Mouse (Mus musculus) right cerebral cortex, postnatal 14 days (tissue): Measurements from ENCODE around the gene Pex10.

Experiments used
- DNase-seq: peaks from one replicate; pipeline ENCODE4 v3.0.0; 2022

Pex10 gene

DNA sequence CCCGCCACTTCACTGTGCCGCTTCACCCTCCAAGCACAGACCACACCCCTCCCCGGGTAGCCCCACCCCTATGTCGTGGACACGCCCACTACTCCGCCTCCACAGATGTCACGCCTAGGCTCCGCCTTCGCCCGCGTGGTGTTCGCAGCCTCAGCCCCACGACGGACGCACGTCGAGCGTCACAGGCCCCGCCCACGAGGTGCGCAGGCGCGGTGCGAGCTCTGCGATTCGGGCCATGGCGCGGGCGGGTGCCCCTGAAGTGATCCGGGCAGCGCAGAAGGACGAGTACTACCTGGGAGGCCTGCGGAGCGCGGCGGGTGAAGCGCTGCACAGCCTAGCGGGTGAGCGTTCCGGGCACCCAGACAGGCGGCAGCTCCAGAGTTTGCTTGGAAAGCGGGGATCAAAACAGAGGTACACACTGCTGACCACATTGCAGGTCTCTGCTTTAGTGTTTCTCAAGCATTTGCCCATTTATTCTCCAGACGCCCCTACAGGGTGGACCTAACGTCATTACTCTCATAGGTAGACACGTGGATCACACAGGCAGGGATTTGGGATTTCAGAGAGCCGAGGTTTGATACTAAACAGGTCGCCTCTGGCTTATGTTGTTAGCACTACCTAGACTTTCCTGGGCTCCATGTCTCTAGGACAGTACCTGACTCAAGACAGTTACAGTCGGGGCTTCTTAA, at the start of gene Pex10:
Gene Pex10, plus strand, starts transcription at position 183 of the 689 bp plus-strand sequence.
- peak; percentile 97 for DNase-seq

DNA sequence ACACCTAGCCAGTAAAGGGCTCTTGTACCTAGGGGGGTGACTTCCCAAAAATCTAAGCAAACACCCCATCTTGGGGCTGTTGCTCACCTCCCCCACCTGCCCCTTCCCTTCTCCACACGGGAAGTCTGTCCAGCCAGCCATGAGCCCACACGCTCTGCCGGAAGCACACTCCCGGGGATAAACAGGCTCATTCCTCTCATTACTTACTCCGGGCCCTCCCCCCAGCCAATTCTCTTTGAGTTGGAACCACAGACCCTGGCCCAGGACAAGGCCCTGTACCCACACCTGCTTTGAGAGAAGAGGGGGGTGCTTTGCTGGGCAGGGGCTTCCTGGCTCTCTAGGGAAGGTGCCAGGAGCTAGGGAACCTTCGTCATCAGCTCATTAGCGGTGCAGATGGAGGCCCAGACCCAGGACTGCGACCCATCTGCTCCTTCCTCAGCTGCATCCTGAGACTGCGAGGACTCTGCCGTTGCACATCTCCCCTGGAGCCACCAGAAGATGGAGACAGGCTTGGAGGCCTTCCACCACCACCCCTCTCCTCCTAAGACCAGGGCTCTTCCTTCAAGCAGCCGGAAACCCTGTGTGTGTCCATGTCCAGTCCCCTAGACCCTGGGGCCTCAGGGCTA, 49.5 kb upstream of the Pex10 start:
- DNase-seq = no peak

GRCm38 (mm10) chr4:155018066-155018465, 48.8 kb upstream of the Pex10 start:
- DNase-seq = no peak

DNA sequence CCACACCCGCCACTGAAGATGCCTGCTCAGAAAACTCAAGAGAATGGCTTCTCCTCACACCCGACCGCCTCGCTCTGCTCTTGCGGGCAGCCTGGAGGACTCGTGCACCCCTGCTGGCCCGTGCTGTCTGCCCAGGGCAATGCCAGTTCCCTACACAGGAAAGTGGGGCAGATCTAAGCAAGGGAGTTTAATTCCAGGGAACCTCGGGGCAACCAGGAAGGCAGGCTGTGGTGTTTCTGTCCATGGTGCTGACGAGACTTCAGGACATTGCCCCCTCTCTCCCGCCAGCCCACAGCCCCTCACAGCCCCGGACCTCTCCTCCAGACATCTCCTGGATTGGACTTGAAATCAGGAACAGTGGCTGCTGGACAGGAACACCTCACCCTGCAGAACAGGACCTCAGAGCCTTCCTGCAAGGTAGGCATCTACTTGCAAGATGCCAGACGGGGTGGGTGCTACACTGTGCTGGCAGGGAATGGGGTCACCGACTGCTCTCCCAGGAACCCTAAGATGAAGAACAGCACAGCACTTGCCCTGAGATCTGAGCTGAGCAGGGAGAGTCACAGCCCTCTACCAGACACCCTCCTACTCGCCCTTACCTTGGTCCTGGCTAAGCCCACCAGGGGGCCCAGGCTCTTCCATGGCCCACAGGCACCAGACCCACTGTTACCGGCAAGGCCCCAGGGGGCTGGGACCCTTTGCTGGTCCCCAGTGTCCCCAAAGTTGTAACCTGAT, 48.0 kb upstream of the Pex10 start:
- DNase-seq = no peak

DNA sequence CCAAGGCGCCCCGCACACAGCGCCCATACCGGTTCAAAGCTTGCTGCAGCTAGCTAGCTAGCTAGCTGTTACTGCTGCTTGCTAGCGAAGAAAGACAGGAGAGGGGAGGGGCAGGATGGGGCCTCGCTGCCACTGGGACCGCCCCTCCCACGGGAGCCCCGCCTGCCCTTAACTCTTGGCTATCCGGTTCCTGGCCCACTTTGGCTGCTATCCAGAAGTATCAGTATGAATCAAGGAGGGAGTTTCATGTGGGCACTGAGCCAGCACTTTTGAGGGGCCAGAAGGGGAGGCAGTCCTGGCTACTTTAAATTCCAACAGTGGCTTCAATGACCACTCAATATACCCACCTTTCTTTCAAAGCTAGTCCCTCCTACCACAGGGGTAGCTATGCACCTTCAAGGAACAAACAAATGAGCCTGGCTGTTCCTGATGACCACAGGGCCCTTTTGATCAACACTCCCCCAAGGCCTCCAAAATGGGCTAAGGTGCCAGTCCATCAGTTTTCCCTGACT, 47.4 kb upstream of the Pex10 start:
- peak; percentile 54 for DNase-seq

DNA sequence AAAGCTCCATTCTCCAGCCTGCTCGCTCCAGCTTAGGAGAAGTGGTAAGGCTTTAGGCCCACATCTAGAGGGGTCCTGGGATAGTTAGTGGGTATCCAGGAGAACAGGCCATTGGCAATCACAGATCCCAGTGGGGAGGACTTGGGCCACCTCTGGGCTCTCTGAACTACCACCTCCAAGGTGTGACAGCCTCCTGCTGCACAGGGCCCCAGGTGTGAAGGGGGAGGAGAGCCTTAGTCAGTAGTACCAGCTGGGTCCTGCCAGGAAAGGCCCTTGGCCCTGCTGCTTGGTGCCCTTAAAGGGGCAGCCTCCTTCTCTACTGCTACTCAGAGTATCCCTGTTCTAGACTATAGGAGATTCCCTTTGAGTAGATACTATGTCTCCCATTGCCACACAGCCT, 46.7 kb upstream of the Pex10 start:
- DNase-seq = no peak

GRCm38 (mm10) chr4:155020813-155021212, 46.0 kb upstream of the Pex10 start:
- no peak for DNase-seq

GRCm38 (mm10) chr4:155022228-155022855, 44.5 kb upstream of the Pex10 start:
- no peak for DNase-seq

GRCm38 (mm10) chr4:155024170-155025010, 42.4 kb upstream of the Pex10 start:
- DNase-seq = no peak

DNA sequence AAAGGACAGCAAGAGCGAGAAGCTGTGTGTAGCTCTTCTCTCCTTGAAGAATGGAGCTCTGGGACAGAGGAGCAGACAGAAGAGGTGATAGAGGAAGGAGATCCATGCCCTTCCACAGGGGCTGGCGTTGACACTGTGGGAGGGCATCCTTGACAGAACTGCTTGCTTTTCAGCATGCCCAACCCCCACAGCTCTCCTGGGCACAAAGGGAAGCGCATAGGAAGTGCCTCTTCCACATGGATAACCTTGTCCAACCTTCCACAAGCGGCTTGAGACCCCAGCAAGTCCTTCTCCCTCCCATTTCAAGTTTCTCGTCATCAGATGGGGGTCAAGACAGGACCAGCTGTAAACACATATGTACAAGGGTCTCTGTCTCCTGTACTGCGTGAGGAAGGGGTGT, 33.7 kb upstream of the Pex10 start:
- no peak for DNase-seq

DNA sequence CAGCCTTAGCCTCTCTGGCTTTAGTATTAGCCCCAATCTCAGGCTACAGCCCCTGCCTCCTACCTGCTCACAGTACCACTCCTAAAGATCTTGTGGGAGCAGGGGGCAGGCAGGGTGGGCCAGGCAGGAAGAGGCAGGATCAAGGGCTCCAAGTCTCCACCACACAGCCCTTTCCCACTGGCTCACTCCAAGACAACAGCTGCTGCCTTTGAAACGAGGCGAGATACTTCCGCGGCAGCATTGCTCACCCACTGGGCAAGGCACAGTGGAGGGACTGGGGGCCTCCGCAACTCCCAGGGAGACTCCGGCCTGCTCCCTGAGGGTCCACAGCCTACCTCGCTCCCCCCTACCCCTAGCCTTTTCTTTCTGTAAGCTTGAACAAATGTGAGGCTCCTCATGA, 32.6 kb upstream of the Pex10 start:
- no peak for DNase-seq

DNA sequence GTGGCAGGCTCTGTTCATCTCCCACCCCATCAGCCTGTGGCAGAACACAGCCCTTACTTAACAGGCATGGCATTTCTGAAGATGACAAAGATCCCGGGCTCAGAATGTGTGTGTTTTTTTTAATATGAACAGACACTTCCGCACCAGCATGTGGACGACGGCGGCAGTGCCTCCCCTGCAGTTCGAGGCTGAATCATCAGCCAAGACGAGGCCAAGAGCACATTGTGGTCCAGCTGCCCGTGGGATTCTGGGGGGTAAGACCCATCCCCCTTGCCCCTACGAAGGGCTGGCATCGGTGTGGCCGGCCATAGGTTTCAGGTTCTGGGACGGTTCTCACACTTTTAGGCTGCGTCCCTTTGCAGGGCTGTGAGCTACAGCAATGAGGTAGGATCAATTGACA, 32.0 kb upstream of the Pex10 start:
- no peak for DNase-seq

DNA sequence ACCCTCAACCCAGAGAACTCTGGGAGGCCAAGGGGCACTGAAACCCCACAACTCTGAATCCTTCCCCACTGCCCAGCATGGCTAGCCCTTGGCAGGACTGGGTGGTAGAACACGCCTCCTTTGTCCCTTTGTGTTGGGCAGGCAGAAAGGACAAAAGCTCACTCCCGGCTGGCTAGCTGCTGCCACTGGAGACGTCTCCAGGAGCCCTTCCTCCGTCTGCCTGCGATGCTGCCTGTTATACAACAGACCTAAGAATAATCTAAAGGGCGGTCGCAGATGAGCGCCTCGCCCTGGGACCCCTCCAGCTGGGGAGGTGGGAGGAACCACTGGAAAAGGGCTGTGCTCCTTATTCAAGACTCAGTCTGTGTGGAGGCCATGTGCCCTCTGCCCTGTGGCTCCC, 26.6 kb upstream of the Pex10 start:
- peak; percentile 39 for DNase-seq

DNA sequence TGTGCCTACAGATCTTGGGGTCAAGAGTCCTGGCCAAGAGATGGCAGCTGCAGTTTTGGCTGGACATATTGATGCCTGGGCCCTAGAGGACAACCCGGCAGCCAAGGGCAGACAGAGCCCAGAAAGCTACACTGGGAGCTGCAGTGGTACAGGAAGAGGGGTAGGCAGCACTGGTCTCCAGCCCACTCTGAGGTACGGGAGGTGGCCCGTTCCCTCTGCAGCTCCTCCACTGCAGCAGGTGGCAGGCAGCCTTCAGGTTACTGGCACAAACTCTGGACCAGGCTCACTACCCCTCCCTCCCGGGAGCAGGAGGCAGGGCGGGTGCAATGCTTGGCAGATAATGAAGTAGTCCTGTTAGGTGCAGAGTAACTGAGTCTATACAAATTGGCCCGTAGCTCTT, 26.1 kb upstream of the Pex10 start:
- DNase-seq = no peak

DNA sequence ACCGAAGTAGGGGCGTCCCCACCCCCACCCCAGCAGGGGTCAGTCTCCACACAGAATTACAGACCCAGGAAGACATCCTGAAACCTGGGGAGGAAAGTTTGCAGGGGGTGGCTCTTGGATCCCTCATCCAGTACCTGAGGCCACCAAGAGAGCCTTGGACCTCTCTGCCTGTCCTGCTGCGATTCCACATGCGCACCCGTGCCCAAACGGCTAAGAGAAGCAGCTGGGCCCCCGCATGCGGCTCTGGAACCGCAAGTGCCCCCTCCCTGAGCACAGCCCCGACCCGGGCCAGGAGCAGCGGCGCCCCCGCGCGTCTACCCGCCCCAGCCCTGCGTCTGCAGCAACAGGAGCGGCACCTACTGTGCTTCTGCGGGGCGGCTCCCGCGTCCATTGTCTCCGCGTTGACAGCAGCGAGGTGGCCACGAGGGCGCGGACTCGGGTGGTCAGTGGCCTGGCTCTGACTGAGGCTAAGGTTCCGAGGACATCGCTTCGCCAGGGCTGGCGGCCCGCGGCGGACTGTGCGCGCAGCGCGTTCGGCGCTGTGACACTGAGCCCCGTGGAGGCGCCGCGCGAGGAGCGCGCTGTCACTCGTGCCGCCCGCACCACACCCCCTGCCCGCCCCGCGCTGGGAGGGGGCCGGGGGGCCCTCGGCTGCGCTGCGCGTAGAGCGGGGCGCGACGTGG, 24.1 kb upstream of the Pex10 start:
- DNase-seq = peak; percentile 42

DNA sequence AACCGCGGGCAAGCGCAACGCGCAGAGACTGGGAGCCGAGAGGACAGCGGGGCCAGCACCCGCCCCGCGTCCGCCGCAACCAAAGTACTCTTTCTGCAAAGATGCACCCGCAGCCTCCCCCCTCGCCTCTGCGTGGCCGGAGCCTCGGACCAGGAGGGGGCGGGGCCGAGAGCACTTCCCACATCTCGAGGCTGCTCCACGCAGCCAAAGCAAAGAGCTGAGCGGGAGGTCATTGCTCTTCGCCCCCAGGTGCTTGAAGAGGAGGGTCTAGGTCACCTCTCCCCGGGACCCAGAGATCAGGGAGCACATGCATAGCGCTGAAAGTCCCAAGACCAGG, 23.6 kb upstream of the Pex10 start:
- no peak for DNase-seq

- DNase-seq = no peak
Measured at GRCm38 (mm10) chr4:155046636-155047035, 20.2 kb upstream of the Pex10 start.

GRCm38 (mm10) chr4:155050116-155050515, 16.7 kb upstream of the Pex10 start:
- DNase-seq = no peak

- no peak for DNase-seq
Measured at GRCm38 (mm10) chr4:155056724-155057123, 10.1 kb upstream of the Pex10 start, which contains the start of gene Plch2. Gene Plch2, minus strand, starts transcription at chr4:155056784.

DNA sequence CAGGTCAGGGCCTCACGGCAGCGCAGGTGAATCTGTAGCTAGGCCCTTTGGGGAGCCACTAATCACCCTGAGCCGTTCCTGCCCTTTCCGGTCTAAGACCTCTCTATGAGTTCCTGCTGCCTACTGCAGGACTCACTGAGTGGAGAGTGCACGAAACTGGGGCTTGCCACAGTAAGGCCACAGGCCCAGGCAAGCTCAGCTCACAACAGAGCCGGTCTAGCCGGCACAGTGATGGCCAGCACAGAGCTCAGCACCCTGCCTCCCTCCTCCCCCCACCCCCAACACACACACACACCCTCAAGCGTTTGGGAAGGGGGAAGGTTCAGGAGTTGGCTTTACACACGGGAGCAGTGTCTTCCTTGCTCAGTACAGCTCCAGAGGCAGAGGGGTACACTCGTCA, 8.5 kb upstream of the Pex10 start:
- no peak for DNase-seq

- DNase-seq = no peak
Measured at GRCm38 (mm10) chr4:155063895-155064294, 2.9 kb upstream of the Pex10 start.

DNA sequence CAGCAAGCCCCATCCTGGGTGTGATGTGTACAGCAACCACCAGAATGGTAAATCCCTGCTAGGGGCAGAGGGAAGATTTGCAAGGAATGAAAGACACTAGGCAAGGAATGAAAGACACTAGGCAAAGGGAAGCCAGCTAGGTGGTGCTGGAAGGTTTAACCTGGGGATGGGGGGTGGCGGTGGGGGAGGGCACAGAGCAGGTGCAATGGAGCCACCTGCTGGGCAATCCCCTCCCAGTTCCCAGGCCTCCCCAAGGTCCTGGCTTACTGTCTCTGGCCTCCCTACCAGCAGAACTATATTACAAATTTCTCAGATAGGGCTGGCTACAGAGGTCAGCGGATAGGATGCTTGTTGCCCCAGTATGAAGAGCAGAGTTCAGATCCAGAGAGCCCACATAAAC, 2.3 kb upstream of the Pex10 start:
- no peak for DNase-seq
